Mouse (Mus musculus) kidney, adult 2 months (tissue): ENCODE measurements at regions not wholly inside any gene's neighbourhood (a gene's known extent, or its start where the extent isn't known, plus 50 kb on each side); places are given as distances from the start of the nearest gene placed in this dataset.

Experiments
- CTCF ChIP-seq: fragments of 200-500 bp; conservative IDR thresholded peaks from 2 replicates; pipeline ENCODE4 v1.5.1; 2011; ENCODE audit warnings: low read depth, mild to moderate bottlenecking, control low read depth, low read length, moderate library complexity, mixed read lengths; ENCODE audit not compliant: insufficient read depth, insufficient read length
- POLR2A ChIP-seq: fragments of 200-500 bp; IDR thresholded peaks from one replicate; pipeline ENCODE4 v1.6.1; 2011; ENCODE audit warnings: low read depth, low read length, control low read depth

- TF ChIP-seq POLR2A (no peak), CTCF (no peak)
Measured at GRCm38 (mm10) chr10:67372569-67373161, 87.6 kb upstream of the Nrbf2 start.
